Mouse (Mus musculus) kidney, adult 9 months (tissue): ENCODE results near the gene Cyp2d10.

Experiments
- DNase-seq: peaks from one replicate; pipeline ENCODE4 v3.0.0; 2022

Cyp2d10 gene

GRCm38 (mm10) chr15:82354126-82354945, 52.7 kb downstream of the Cyp2d10 start, which contains the start of gene Ndufa6:
Gene Ndufa6 (minus strand): TSS chr15:82354322.
- peak; percentile 98 for DNase-seq

DNA sequence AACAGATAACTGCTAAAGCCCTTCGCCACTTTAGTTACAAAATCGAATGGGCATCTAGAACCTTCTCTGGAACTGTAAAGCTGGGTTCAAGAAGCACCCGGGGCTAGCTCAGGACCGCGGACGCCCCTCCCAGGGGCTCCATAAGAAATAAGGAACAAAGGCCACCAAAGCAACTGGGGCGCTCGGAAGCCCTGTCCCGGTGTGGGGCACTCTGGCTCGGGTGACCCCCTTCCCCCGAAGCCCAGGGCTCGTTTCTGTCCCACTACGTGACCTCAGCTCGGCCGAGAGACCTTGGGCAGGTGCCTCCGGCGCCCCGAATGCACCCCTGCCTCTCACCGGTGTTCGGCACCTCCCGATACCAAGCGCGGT, 53.3 kb downstream of the Cyp2d10 start:
- DNase-seq: no peak

DNA sequence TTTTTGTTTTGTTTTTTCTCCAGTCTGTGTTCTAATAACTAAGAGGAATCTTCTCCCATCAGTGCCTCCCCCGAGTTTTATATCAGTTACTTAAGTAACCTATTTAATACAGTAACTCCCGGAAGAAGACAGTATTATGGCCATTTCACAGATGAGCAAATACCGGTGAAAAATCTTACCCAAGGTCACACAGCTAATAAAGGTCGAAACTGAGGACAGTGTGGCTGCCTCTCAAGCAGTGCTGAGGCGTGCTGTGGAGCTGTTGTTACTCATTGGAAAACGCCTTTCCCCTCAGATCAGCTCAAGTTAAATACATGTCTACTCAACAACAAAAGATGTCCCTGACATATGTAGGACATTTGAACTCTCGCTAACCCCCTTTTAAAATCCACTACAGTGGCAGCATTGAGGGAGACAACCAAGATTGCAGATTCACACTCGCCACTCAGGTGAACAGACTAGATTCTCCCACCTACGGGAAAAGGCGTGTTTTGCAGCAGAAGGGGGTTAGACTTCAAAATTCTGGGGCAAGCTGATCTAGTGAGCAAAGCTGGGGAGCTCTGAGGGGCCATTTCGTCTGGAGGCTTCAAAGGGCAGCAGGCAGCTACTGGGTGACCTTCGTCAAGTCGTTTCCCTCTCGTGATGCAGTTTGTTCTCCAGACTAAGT, 53.8 kb downstream of the Cyp2d10 start:
- DNase-seq: no peak
